Mouse (Mus musculus) heart, embryonic 14.5 days (tissue): Measurements from ENCODE around the gene Hdac9. TPM values are rescaled to one million over a fixed set of nuclear protein-coding genes. Genes with fewer than 3 reads are reported as not detected.

Experiments
- ATAC-seq: fragments of 200-750 bp; cut with Nextera tagmentation; 2 replicates; pipeline ENCODE4 v1.8.0; 2017; ENCODE audit warnings: low read depth, moderate TSS enrichment; ENCODE audit not compliant: insufficient number of reproducible peaks, insufficient read depth, low FRiP score
- H3K27ac ChIP-seq, 2 experiments: fragments of 200-500 bp in 1 of 2; fragments of 300-500 bp in 1 of 2; sonication (generic) in 1 of 2; replicated peaks in 1 of 2; 2 replicates each; pipeline ENCODE4 v1.5.1; 2012 to 2014; ENCODE audit warnings: low read depth in 2 of 2, low read length in 2 of 2, control low read depth in 1 of 2, mild to moderate bottlenecking in 1 of 2, mixed read lengths in 1 of 2; ENCODE audit not compliant: control insufficient read depth in 1 of 2, insufficient read depth in 1 of 2
- H3K27me3 ChIP-seq: fragments of 300-500 bp; sonication (generic); 2 replicates; pipeline ENCODE4 v1.6.1; 2014; ENCODE audit warnings: mild to moderate bottlenecking, low read length, control low read depth; ENCODE audit not compliant: control insufficient read depth, insufficient read depth
- H3K36me3 ChIP-seq: fragments of 300-500 bp; sonication (generic); 2 replicates; pipeline ENCODE4 v1.6.1; 2014; ENCODE audit warnings: mild to moderate bottlenecking, control low read depth, low read length, mixed read lengths; ENCODE audit not compliant: control insufficient read depth, insufficient read depth
- H3K4me1 ChIP-seq, 2 experiments: fragments of 200-500 bp in 1 of 2; fragments of 300-500 bp in 1 of 2; sonication (generic) in 1 of 2; 2 replicates each; pipeline ENCODE4 v1.6.1; 2012 to 2014; ENCODE audit warnings: low read length in 2 of 2, control low read depth in 1 of 2, mixed read lengths in 1 of 2; ENCODE audit not compliant: control insufficient read depth in 2 of 2, insufficient read depth in 2 of 2
- H3K4me2 ChIP-seq: fragments of 300-500 bp; sonication (generic); 2 replicates; pipeline ENCODE4 v1.6.1; 2014; ENCODE audit warnings: mild to moderate bottlenecking, low read length
- H3K4me3 ChIP-seq, 2 experiments: fragments of 200-500 bp in 1 of 2; fragments of 300-500 bp in 1 of 2; sonication (generic) in 1 of 2; 2 replicates each; pipeline ENCODE4 v1.5.1; 2012 to 2014; ENCODE audit warnings: low read length in 2 of 2, mild to moderate bottlenecking in 2 of 2, control low read depth in 1 of 2, low read depth in 1 of 2, moderate library complexity in 1 of 2; ENCODE audit not compliant: control insufficient read depth in 1 of 2, insufficient read depth in 1 of 2
- H3K9ac ChIP-seq: fragments of 300-500 bp; sonication (generic); 2 replicates; pipeline ENCODE4 v1.6.1; 2014; ENCODE audit warnings: mild to moderate bottlenecking, low read length
- H3K9me3 ChIP-seq: fragments of 300-500 bp; sonication (generic); 2 replicates; pipeline ENCODE4 v1.6.1; 2016; ENCODE audit warnings: low read length, control low read depth; ENCODE audit not compliant: control insufficient read depth
- WGBS: fragments of 180-500 bp; shearing (Covaris S2); extraction: QIAGEN DNeasy Blood & Tissue Kit; methylation state at CpG from one replicate; pipeline ENCODE4 v1.1.7; 2014; 5-methylcytosine and 5-hydroxymethylcytosine counted together
- polyA plus RNA-seq: library from polyadenylated mRNA; unstranded; fragments of >200 nt; fragmentation: Nextera tagmentation; extraction: Ambion mirVana; gene quantifications from 2 replicates; pipeline ENCODE4 v1.2.1, GENCODE M21; 2014

Hdac9 gene
- polyA plus RNA-seq, 1 experiment from 2014 or later: 33.9 TPM

DNA sequence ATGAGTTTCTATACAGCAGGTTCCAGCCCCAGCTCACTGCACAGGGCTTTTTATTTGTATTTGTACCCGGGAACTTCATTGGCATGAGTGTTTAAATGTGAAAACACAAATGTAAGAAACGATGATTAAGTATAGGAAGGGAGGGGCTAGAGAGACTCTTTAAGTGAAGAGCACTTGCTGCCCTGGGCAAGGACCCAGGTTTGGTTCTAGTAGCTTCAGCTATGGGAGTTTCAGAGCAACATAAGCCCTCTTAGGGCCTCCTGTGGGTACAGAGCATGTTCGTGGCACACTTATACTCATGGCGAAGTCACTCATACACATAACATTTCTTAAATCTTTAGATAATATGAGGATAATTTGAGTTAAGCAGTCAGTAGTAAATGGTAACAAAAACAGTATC lies 243.4 kb downstream of the Hdac9 start:
- Histone ChIP-seq H3K9me3 (no peaks in the 10 kb centered on the region), H3K4me1 (no peaks in the 10 kb centered on the region), H3K36me3 (no peaks in the 10 kb centered on the region), H3K27ac (no peak overlapping the region), H3K4me3 (no peak overlapping the region), H3K27me3 (no peaks in the 10 kb centered on the region), H3K9ac (no peak overlapping the region), H3K4me2 (no peak overlapping the region)
- ATAC-seq: no peak
- 82% methylated on average over 4 of the region's 4 CpGs for WGBS

DNA sequence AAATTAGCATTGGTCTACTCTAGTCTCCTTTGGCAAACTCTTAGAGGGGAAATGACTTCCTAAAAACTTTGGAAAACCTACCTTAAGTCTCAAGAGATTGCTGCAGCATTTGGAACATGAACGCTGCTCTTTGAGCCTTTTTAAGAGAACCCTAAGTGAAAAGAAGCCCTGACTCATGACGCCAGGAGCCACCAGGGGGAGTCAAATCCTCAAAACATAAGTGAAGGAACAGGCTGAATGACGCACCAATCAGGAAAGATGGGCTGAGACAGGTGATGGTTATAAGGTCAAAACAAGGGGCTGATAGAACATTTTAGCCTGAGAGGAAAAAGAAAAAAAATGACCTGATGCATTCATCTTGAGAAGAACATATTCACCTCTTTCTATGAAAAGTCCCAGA lies 252.1 kb downstream of the Hdac9 start:
- Histone ChIP-seq H3K27ac (no peak overlapping the region), H3K9ac (no peak overlapping the region), H3K36me3 (no peaks in the 10 kb centered on the region), H3K4me3 (no peak overlapping the region), H3K9me3 (no peaks in the 10 kb centered on the region), H3K27me3 (no peaks in the 10 kb centered on the region), H3K4me2 (no peak overlapping the region), H3K4me1 (no peaks in the 10 kb centered on the region)
- 7% methylated on average over 3 of the region's 3 CpGs for WGBS
- ATAC-seq: no peak

GRCm38 (mm10) chr12:34661378-34661777 lies 255.5 kb downstream of the Hdac9 start:
- Histone ChIP-seq H3K36me3 (no peaks in the 10 kb centered on the region), H3K27ac (no peak overlapping the region), H3K27me3 (no peaks in the 10 kb centered on the region), H3K9me3 (no peaks in the 10 kb centered on the region), H3K4me3 (no peak overlapping the region), H3K4me1 (no peaks in the 10 kb centered on the region), H3K4me2 (no peak overlapping the region), H3K9ac (no peak overlapping the region)
- no peak for ATAC-seq

DNA sequence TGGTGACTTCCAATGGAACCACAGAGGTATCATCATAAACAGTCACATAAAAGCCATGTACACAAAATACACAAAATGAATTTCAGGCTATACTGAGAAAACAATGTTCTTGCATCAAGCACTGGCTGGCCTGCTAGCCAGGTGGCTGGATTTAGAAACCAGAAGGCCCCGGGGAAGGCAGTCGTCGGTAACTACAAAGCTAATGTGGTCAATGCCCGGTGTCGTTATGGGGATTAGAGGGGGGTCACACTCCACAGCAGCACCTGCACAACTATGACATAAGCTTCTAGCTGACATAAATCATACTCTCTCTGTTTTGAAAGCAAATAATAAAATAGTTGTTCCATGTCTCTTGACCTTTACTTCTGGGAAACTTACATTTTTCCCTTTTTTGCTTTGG lies 256.9 kb downstream of the Hdac9 start:
- no peak overlapping the region for H3K27ac ChIP-seq
- no peaks in the 10 kb centered on the region for H3K27me3 ChIP-seq
- ATAC-seq: no peak
- no peaks in the 10 kb centered on the region for H3K9me3 ChIP-seq
- WGBS: 61% methylated on average over 5 of the region's 5 CpGs
- no peaks in the 10 kb centered on the region for H3K36me3 ChIP-seq
- H3K4me2 ChIP-seq: no peak overlapping the region
- no peak overlapping the region for H3K4me3 ChIP-seq
- H3K9ac ChIP-seq: no peak overlapping the region
- H3K4me1 ChIP-seq: no peaks in the 10 kb centered on the region

DNA sequence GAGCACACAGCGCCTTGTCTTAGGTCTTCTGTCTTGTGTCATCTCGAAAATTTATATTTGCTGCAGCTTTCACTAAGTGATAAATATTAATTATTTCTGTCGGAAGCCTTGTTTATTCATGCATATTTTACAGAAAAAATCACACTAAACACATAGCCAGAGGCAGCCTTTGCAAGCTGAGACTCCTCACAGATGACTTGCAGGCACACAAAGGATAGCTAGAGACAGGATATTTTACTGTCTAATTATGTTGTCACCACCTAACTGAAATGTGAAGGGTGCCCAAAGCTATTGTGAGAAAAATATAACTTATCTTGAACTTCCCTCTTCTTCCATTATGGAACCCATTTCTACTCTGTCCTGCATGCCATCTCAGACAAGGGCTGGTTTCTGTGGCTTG lies 258.3 kb downstream of the Hdac9 start:
- Histone ChIP-seq H3K27ac (no peak overlapping the region), H3K9ac (no peak overlapping the region), H3K9me3 (no peaks in the 10 kb centered on the region), H3K4me2 (no peak overlapping the region), H3K4me1 (no peaks in the 10 kb centered on the region), H3K36me3 (no peaks in the 10 kb centered on the region), H3K27me3 (no peaks in the 10 kb centered on the region), H3K4me3 (no peak overlapping the region)
- ATAC-seq: no peak
- WGBS: 47% methylated on average over 3 of the region's 3 CpGs

DNA sequence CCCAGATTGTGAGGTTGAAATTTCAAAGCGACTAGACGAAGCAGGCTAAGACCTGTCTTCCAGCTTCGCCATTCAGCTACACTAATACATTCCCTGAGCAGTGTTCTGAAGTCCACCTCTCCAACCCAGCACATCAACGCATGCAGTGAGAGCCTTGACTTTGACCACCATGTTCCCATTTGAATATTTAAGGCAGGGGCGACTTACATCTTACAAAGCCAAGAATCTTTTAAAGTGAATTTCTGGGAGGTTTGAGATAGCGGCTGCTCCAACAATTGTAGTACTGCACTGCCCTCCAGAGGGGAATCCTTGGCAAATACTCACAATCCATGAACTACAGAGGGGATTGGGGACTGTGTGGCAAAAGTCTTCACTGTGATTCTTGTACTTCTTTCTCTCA lies 258.8 kb downstream of the Hdac9 start:
- Histone ChIP-seq H3K27ac (no peak overlapping the region), H3K4me1 (no peaks in the 10 kb centered on the region), H3K4me2 (peak overlapping the region; percentile 43), H3K9me3 (no peaks in the 10 kb centered on the region), H3K36me3 (no peaks in the 10 kb centered on the region), H3K4me3 (no peak overlapping the region), H3K27me3 (no peaks in the 10 kb centered on the region), H3K9ac (no peak overlapping the region)
- 31% methylated on average over 6 of the region's 6 CpGs for WGBS
- ATAC-seq: no peak

DNA sequence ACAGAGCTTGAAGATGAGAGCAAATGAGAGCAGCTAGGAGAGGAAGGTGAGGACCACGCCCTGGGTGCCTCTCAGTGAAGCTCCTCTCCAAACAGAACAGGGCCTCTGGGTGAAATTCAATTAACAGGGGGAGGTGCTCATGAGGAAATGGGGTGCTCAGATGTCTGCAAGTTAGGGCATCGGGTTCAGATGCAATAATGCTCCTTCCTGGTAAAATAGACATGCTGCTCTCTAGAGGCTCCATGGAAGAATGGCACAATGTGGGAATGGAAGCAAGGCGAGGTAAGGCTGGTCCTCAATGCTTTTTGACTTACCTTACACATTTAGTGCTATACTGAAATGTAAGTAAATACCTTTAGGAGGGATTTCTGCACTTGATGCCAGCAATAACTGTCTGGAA lies 263.3 kb downstream of the Hdac9 start:
- Histone ChIP-seq H3K36me3 (no peaks in the 10 kb centered on the region), H3K4me3 (no peak overlapping the region), H3K4me1 (no peaks in the 10 kb centered on the region), H3K27ac (no peak overlapping the region), H3K4me2 (0 out of 2 replicates have a peak overlapping the region, but pooled peaks have one; percentile 16), H3K9me3 (no peaks in the 10 kb centered on the region), H3K27me3 (no peaks in the 10 kb centered on the region), H3K9ac (no peak overlapping the region)
- 13% methylated on average over 3 of the region's 3 CpGs for WGBS
- no peak for ATAC-seq

GRCm38 (mm10) chr12:34648753-34649152 lies 268.1 kb downstream of the Hdac9 start:
- H3K4me3 ChIP-seq: no peak overlapping the region
- H3K9ac ChIP-seq: no peak overlapping the region
- no peaks in the 10 kb centered on the region for H3K4me1 ChIP-seq
- 63% methylated on average over 3 of the region's 3 CpGs for WGBS
- H3K9me3 ChIP-seq: no peaks in the 10 kb centered on the region
- no peaks in the 10 kb centered on the region for H3K36me3 ChIP-seq
- no peak overlapping the region for H3K27ac ChIP-seq
- ATAC-seq: no peak
- H3K27me3 ChIP-seq: no peaks in the 10 kb centered on the region
- no peak overlapping the region for H3K4me2 ChIP-seq
